Mouse (Mus musculus) brain, embryonic 14.5 days (tissue): ENCODE results near the gene Itsn2.

ENCODE experiments used
- CTCF ChIP-seq: fragments of 200-500 bp; IDR thresholded peaks from 2 replicates; pipeline ENCODE4 v1.5.1; 2012; ENCODE audit warnings: inconsistent platforms, mild to moderate bottlenecking, moderate library complexity, borderline replicate concordance; ENCODE audit not compliant: insufficient read depth, insufficient read length; ENCODE audit errors: extremely low read depth
- POLR2A ChIP-seq: fragments of 200-500 bp; IDR thresholded peaks from 2 replicates; pipeline ENCODE4 v1.6.1; 2012; ENCODE audit warnings: mild to moderate bottlenecking, inconsistent platforms, borderline replicate concordance; ENCODE audit not compliant: poor library complexity, insufficient read depth, insufficient read length, severe bottlenecking; ENCODE audit errors: extremely low read depth

GRCm38 (mm10) chr12:4689341-4689740 is 96.9 kb downstream of the Itsn2 start:
- TF ChIP-seq CTCF = no peak
- no peak for TF ChIP-seq POLR2A
